Mouse (Mus musculus) heart, embryonic 12.5 days (tissue): ENCODE measurements around the gene Slc15a2. TPM values are rescaled to one million over a fixed set of nuclear protein-coding genes. Genes with fewer than 3 reads are reported as not detected.

ENCODE experiments used
- ATAC-seq: fragments of 200-750 bp; cut with Nextera tagmentation; 2 replicates; pipeline ENCODE4 v1.8.0; 2017; ENCODE audit warnings: moderate TSS enrichment, moderate library complexity; ENCODE audit not compliant: insufficient number of reproducible peaks, low FRiP score
- H3K27ac ChIP-seq: fragments of 300-500 bp; sonication (generic); 2 replicates; pipeline ENCODE4 v1.5.1; 2016; ENCODE audit warnings: mild to moderate bottlenecking, moderate library complexity; ENCODE audit not compliant: poor library complexity, severe bottlenecking
- H3K27me3 ChIP-seq: fragments of 300-500 bp; sonication (generic); replicated peaks from 2 replicates; pipeline ENCODE4 v1.6.1; 2016; ENCODE audit warnings: mild to moderate bottlenecking, moderate library complexity
- H3K36me3 ChIP-seq: fragments of 300-500 bp; sonication (generic); 2 replicates; pipeline ENCODE4 v1.6.1; 2016; ENCODE audit warnings: mild to moderate bottlenecking, moderate library complexity
- H3K4me1 ChIP-seq: fragments of 300-500 bp; sonication (generic); replicated peaks from 2 replicates; pipeline ENCODE4 v1.6.1; 2016; ENCODE audit warnings: mild to moderate bottlenecking
- H3K4me2 ChIP-seq: fragments of 300-500 bp; sonication (generic); 2 replicates; pipeline ENCODE4 v1.6.1; 2016; ENCODE audit warnings: mild to moderate bottlenecking, moderate library complexity
- H3K4me3 ChIP-seq: fragments of 300-500 bp; sonication (generic); 2 replicates; pipeline ENCODE4 v1.5.1; 2016; ENCODE audit warnings: mild to moderate bottlenecking
- H3K9ac ChIP-seq: fragments of 300-500 bp; sonication (generic); 2 replicates; pipeline ENCODE4 v1.6.1; 2016; ENCODE audit warnings: mild to moderate bottlenecking, moderate library complexity
- H3K9me3 ChIP-seq: fragments of 300-500 bp; sonication (generic); replicated peaks from 2 replicates; pipeline ENCODE4 v1.6.1; 2016; ENCODE audit warnings: mild to moderate bottlenecking, moderate library complexity
- WGBS: fragments of 180-500 bp; shearing (Covaris S2); methylation state at CpG from one replicate; pipeline ENCODE4 v1.1.7; 2016; 5-methylcytosine and 5-hydroxymethylcytosine counted together
- polyA plus RNA-seq: library from polyadenylated mRNA; unstranded; fragments of >200 nt; fragmentation: Nextera tagmentation; extraction: Ambion mirVana; gene quantifications from 2 replicates; pipeline ENCODE4 v1.2.1, GENCODE M21; 2016

The Slc15a2 gene
- polyA plus RNA-seq, 1 experiment from 2014 or later, result 0.92 TPM

DNA sequence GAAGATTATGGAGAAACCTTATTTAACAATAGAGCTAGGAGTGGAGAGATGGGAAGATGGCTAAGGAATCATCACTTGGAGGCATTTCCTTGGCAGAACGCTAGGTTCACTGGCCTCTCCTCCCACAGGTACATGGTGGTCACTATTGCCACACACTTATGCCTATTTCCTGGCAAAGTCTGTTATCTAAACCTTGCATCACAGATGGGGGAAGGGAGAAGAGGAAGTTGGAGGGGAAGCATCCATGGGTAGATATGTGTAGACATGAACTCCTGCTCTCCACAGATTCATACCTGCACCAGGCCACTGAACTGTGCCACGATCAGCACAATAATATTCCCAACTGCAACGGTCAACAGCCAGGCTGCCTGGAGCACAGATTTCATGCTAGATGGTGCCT, 32.8 kb downstream of the Slc15a2 start:
- Histone ChIP-seq H3K9ac (no peak overlapping the region), H3K4me2 (no peak overlapping the region), H3K36me3 (no peaks in the 10 kb centered on the region), H3K27me3 (no peaks in the 10 kb centered on the region), H3K4me3 (no peak overlapping the region), H3K27ac (no peak overlapping the region), H3K9me3 (no peaks in the 10 kb centered on the region), H3K4me1 (no peaks in the 10 kb centered on the region)
- WGBS, result 79% methylated on average over 3 of the region's 3 CpGs
- no peak for ATAC-seq

DNA sequence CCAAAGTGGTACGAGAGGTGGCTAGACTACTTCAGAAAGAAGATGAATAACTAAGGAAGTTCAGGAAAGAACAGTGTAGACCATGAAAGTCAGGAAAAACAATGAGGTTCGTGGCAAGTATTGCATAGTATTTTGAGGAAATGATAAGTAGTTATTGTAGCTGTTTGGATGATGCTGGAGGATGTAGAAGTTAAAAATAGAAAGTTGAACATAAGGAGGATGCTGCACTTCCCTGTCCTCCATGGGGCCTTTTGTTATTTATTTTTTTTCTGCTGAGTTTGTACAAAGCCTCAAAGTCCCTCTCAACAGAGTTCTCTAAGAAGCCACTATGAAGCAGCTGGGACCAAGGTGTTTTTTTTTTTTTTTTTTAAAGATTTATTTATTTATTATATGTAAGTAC, 37.0 kb downstream of the Slc15a2 start:
- no peaks in the 10 kb centered on the region; the same call in 1 of the 2 replicates for H3K27me3 ChIP-seq
- no peak for ATAC-seq
- no peak overlapping the region for H3K9ac ChIP-seq
- no peak overlapping the region for H3K27ac ChIP-seq
- no peaks in the 10 kb centered on the region for H3K9me3 ChIP-seq
- no peak overlapping the region for H3K4me3 ChIP-seq
- H3K4me1 ChIP-seq, result no peaks in the 10 kb centered on the region
- 66% methylated on average over 2 of the region's 2 CpGs for WGBS
- H3K36me3 ChIP-seq, result no peaks in the 10 kb centered on the region
- H3K4me2 ChIP-seq, result no peak overlapping the region

DNA sequence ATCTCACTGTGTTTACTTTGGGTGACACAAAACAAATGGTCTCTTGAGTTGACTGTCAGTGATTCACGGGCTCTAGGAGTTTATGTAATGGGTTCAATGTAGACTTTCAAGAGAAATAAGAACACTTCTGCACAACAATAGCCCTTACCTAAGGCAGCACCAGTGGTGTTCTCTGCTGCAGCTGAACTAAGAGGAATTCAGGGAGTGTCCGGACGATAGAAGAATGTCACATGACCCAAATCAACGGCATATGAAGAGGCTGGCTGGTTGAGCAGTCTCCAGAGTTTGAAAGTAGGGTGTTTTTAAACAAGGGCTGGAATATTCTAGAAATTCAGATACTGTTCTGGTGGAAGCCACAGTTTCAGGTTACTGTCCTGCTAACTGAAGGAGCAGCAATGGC, 37.7 kb downstream of the Slc15a2 start:
- no peaks in the 10 kb centered on the region for H3K9me3 ChIP-seq
- no peaks in the 10 kb centered on the region for H3K4me1 ChIP-seq
- H3K27me3 ChIP-seq, result no peaks in the 10 kb centered on the region; the same call in 1 of the 2 replicates
- no peak overlapping the region for H3K9ac ChIP-seq
- ATAC-seq, result no peak
- H3K36me3 ChIP-seq, result no peaks in the 10 kb centered on the region
- whole genome bisulfite sequencing, result 73% methylated on average over 4 of the region's 4 CpGs
- no peak overlapping the region for H3K27ac ChIP-seq
- no peak overlapping the region for H3K4me3 ChIP-seq
- no peak overlapping the region for H3K4me2 ChIP-seq

DNA sequence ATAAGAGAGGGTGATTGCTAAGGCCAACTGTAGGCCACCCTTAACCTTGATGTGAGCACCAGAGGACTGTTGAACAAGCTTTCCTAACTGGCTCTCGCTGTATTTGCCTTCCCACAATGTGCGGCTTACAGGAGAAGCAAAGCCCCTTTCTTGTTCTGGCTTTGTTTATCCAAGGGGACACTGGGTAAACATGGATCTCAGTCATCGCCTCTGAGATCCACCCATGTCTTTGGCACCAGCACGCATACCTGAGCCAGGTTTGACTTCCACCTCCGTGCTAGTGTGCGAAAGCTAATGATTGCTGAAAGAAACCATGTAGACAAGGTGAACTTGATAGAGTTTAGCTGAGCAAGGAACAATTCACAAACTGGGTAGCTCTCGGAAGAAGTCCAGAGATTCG, 41.2 kb downstream of the Slc15a2 start:
- H3K9me3 ChIP-seq, result no peaks in the 10 kb centered on the region
- no peaks in the 10 kb centered on the region; the same call in 1 of the 2 replicates for H3K27me3 ChIP-seq
- H3K4me2 ChIP-seq, result no peak overlapping the region
- no peak overlapping the region for H3K4me3 ChIP-seq
- ATAC-seq, result no peak
- H3K36me3 ChIP-seq, result no peaks in the 10 kb centered on the region
- 81% methylated on average over 8 of the region's 8 CpGs for WGBS
- H3K27ac ChIP-seq, result no peak overlapping the region
- H3K9ac ChIP-seq, result no peak overlapping the region
- H3K4me1 ChIP-seq, result no peaks in the 10 kb centered on the region

DNA sequence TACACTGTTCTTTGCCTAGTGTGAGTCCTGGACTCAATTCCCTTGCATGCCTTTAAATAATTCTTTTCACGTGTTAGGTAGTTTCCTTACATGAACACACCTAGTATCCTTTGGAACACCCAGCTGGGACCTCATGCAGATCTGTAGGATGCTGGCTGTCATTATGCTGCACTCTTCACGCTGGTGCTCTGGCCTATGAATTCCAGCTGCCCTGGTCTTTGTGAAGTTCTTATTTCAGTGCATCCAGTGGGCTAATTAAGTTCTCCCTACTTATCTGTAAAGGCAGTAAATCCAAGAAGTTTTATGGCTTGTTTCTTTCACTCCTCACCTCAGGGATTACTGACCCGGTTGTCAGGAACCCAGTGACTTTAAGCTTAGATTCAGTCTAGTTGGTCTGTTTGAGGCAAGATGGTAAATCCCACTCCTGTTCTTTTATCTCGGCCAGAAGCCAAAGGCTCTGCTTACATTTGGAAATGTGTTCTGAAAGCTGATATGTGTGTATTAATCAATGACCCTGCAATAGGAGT, 45.3 kb downstream of the Slc15a2 start:
- H3K27me3 ChIP-seq, result no peaks in the 10 kb centered on the region; the same call in 1 of the 2 replicates
- no peak overlapping the region for H3K9ac ChIP-seq
- 51% methylated on average over 4 of the region's 4 CpGs for WGBS
- H3K36me3 ChIP-seq, result no peaks in the 10 kb centered on the region
- no peak for ATAC-seq
- no peak overlapping the region for H3K27ac ChIP-seq
- H3K4me1 ChIP-seq, result no peaks in the 10 kb centered on the region
- H3K4me3 ChIP-seq, result no peak overlapping the region
- no peak overlapping the region for H3K4me2 ChIP-seq
- no peaks in the 10 kb centered on the region for H3K9me3 ChIP-seq

DNA sequence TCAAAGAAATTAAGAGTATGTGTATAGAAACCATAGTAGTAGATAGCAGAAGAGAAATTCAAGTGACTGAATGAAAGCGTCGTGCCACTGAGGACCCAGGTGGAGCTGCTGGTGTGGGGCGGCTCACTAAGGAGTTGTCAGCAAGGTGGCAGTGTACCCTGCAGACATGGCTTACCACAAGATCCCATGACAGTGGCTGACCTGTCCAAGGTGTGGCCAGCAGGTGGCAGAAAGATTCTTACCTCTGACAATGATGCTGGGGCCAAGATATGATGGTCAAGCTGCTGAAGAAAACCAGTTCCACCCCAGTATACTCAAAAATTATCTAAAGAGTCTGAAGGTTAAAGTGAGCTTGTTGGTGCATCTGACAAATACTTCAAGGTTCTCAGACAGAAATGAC, 49.3 kb downstream of the Slc15a2 start:
- ATAC-seq, result no peak
- no peaks in the 10 kb centered on the region for H3K36me3 ChIP-seq
- H3K9me3 ChIP-seq, result no peaks in the 10 kb centered on the region
- no peak overlapping the region for H3K9ac ChIP-seq
- H3K4me3 ChIP-seq, result no peak overlapping the region
- H3K27me3 ChIP-seq, result no peaks in the 10 kb centered on the region
- no peak overlapping the region for H3K4me2 ChIP-seq
- H3K27ac ChIP-seq, result no peak overlapping the region
- no peaks in the 10 kb centered on the region for H3K4me1 ChIP-seq
- 83% methylated on average over 3 of the region's 3 CpGs for WGBS

DNA sequence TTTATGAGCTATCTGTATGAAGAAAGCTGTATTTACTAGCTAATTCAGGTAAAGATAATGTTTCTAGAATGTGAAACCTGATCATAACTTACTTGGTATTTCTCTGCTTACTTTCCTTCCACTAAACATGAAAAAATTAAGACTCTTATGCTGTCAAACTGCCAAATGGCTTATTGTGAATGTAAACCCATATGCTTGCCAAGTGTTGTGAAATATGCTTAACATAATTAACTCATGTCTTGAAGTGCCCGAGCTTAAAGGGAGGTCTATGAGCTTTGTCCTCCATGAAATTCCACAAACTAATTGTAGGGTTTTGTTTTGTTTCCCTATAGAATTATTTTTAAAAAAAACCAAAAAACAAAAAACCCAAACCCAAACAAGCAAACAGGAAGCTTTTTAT, 50.9 kb downstream of the Slc15a2 start:
- Histone ChIP-seq H3K27me3 (no peaks in the 10 kb centered on the region), H3K4me1 (no peaks in the 10 kb centered on the region), H3K9me3 (no peaks in the 10 kb centered on the region), H3K4me2 (no peak overlapping the region), H3K4me3 (no peak overlapping the region), H3K36me3 (no peaks in the 10 kb centered on the region), H3K9ac (no peak overlapping the region), H3K27ac (no peak overlapping the region)
- WGBS, result 65% methylated on average over 1 of the region's 1 CpGs
- no peak for ATAC-seq

DNA sequence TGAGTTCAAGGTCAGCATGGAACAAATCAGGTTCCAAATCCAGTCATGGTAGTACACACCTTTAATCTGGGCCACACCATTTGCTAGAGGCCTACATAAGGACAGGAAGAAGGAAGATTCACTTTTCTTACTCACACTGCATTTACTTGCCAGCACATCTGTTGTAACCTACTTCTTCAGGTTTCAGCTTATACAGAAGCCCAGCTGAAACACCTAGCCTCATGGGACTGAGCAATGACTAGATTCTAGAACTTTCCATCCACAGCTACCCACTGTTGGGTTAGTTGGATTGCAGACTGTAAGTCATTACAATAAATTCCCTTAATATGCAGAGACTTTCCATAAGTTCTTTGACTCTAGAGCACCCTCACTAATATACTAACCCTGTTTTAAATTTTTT, 52.2 kb downstream of the Slc15a2 start:
- Histone ChIP-seq H3K4me2 (no peak overlapping the region), H3K4me1 (no peaks in the 10 kb centered on the region), H3K36me3 (no peaks in the 10 kb centered on the region), H3K27me3 (no peaks in the 10 kb centered on the region), H3K4me3 (no peak overlapping the region), H3K9ac (no peak overlapping the region), H3K9me3 (no peaks in the 10 kb centered on the region), H3K27ac (no peak overlapping the region)
- ATAC-seq, result no peak

DNA sequence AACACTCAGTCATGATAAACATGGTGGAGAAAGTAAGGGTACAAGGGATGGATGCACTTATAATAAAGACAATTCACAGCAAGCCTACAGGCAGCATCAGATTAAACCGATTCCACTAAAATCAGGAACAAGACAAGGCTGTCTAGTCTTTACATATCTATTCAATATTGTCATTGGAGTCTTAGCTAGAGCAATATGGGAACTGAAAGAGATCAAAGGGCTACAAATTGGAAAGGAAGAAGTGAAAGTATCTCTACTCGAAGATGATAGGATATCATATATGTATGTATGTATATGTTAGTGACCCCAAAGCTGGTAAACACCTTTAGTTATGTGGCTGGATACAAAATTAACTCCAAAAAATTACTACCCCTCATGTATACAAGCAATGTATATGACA, 55.8 kb downstream of the Slc15a2 start:
- ATAC-seq, result no peak
- Histone ChIP-seq H3K4me1 (no peaks in the 10 kb centered on the region), H3K36me3 (no peaks in the 10 kb centered on the region), H3K27ac (no peak overlapping the region), H3K4me2 (no peak overlapping the region), H3K9ac (no peak overlapping the region), H3K4me3 (no peak overlapping the region), H3K9me3 (no peaks in the 10 kb centered on the region), H3K27me3 (no peaks in the 10 kb centered on the region)
- 63% methylated on average over 2 of the region's 2 CpGs for WGBS

DNA sequence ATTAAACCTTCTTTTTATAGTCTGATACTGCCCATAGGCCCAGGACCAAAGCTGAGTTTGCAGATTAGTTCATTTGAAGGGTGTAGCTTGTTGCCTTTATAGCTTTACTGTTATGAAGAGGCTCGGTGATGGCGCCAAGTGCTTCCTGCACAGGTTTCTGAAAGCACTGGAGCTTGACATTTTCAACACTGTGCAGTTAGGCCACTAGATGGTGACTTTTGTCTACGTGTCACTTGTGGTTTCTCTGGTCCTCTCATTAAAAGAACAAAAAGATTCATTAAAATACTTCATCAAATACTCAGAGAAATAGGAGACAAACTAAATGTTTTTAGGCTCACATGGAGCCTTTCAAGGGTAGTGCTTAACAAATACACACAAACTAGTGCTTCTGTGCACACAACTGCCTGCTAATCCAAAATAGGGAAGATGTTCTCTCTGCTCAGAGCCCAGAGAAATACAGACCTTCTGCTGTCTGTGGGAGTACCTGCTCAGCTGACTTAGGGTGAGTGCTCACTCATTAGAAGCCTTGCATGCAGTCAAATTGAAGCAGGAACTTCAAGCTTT, 60.8 kb downstream of the Slc15a2 start:
- 64% methylated on average over 3 of the region's 3 CpGs for WGBS
- no peak for ATAC-seq

DNA sequence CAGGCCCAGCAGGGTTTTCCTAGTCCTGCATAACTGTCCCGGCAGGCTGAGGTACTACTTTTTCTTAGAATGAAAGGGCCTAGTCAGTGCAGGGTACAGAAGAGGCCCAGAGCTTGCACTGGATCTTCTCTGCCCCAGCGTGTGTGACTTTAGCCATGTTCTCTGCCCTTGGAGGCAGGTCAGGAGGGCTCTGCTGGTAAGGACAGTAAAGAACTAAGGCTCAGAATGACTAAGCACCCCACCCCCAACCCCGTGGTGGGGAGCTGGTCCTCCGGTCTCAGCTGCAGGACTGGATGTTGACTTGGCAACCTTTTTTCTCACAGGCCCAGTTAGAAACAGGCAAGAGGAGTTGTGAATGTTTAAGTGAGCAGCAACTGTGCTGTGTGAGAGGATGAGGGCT, 62.0 kb downstream of the Slc15a2 start:
- Histone ChIP-seq H3K9me3 (no peaks in the 10 kb centered on the region), H3K36me3 (no peaks in the 10 kb centered on the region), H3K9ac (no peak overlapping the region), H3K27me3 (peaks cover 15% of the 10 kb centered on the region), H3K27ac (no peak overlapping the region), H3K4me3 (0 out of 2 replicates have a peak overlapping the region, but pooled peaks have one; percentile 25), H3K4me1 (0 out of 2 replicates have a peak, but pooled peaks cover 5% of the 10 kb centered on the region), H3K4me2 (peak overlapping the region; percentile 59)
- ATAC-seq, result no peak
- 17% methylated on average over 4 of the region's 4 CpGs for WGBS

More for the DNA sequence above, 60.8 kb downstream of the Slc15a2 start:
- H3K9me3 ChIP-seq, result no peaks in the 10 kb centered on the region
- 0 out of 2 replicates have a peak, but pooled peaks cover 5% of the 10 kb centered on the region for H3K4me1 ChIP-seq
- no peak overlapping the region for H3K4me3 ChIP-seq
- H3K9ac ChIP-seq, result no peak overlapping the region
- no peaks in the 10 kb centered on the region for H3K36me3 ChIP-seq
- H3K27ac ChIP-seq, result no peak overlapping the region
- H3K4me2 ChIP-seq, result no peak overlapping the region
- H3K27me3 ChIP-seq, result peaks cover 15% of the 10 kb centered on the region
